Mouse (Mus musculus): ENCODE data around the gene Vezt. TPM values are rescaled to one million over a fixed set of nuclear protein-coding genes. Genes with fewer than 3 reads are reported as not detected.

The Vezt gene
- total RNA-seq, 2 experiments from 2014 or later = 5.8 to 16.4 TPM

DNA sequence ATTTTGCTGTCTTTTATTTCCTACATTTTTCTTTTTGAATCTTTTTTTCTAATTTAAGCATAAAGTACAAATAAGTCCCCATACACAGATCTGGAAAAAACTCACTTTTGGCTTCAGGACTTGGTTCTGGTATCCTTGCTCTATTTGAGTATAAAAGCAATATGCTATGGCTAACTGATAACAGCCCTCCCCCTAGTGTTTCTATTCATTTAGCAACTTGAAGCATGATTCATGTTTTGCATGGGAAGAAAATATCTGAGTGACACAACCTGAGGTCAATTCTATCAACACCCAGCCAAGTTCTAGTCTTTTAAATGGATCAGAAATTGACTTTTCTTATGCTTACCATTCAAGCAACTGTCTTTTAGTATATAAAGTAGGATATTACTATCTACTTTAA, 68.1 kb downstream of the Vezt start:
- no peak for ATAC-seq (replicated peaks; ENCODE audit: poor library complexity)

DNA sequence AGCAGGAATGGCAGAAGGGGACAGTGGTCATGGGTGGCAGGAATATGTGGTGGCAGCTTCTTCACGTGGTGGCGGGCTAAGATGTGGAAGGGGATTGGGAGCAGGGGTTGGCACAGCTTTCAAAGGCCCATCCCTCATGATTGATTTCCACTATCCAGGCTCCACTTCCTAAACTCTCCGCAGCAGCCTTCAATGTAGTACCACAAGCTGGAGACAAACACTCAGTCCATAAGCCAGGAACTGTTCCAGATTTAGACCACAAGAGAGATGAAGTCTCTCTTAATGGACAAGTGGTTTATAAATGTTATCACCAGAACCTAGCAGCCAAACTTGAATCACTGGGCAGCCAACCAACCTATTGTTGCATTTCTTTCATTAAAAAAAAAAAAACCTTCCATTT, 81.6 kb downstream of the Vezt start:
- no peak for ATAC-seq (replicated peaks; ENCODE audit: poor library complexity)

DNA sequence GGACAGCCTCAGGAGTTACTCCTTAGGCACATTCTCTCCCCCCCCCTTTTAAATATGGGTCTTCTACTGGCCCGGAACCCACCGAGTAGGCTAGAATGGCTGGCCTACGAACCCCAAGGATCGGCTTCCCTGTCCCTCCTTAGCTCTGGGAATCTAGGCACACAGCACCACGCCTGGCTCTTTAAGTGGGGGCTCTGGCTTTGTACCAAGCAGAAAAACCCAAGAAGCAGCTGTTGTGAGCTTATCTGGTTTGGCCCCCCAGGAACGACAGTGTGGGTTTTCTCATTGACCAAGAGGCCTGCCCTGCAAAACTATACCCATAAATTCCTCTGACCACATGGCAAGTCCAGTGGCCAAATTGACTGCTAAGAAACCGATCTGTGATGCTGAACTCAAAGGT, 82.1 kb downstream of the Vezt start:
- no peak for ATAC-seq (replicated peaks; ENCODE audit: poor library complexity)

DNA sequence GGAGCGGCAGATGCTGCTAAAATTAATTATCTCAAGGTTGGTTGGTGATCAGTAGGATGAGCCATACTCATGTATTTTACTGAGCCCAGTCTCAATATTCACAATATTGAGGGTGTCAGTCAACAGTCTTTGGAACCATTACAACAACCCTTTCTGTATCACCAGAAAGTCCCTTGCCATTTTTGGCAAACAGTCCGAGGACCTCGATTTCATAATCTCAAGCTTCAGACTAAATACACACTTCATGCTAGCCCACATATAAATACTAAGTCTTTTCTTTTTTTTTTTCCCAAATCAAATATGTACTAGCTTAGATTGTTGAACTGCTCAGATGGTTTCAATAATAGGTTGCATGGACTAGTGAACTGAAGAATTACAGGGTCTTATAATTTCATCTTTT, 84.6 kb downstream of the Vezt start:
- ATAC-seq (replicated peaks; ENCODE audit: poor library complexity) = no peak

DNA sequence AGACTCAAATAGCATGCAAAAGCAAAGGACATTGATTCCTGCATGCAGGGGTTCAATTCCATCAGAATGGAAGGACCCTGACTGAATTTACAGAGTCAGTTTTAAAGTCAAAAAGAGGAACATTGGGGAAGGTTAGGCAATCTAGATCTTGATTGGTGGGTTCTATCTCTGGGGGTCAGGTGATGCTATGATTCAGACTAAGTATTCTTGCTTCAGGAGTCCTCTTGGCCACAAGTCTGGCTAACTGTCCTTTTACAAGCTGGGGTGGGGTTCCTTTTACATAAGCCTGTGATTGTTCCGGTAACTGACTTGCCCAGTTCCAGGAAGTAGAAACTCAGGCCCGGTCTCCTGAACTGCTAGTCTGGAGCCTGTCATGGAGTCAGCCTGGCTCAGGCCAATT, 85.7 kb downstream of the Vezt start:
- peak; percentile 91 for ATAC-seq (replicated peaks; ENCODE audit: poor library complexity)

DNA sequence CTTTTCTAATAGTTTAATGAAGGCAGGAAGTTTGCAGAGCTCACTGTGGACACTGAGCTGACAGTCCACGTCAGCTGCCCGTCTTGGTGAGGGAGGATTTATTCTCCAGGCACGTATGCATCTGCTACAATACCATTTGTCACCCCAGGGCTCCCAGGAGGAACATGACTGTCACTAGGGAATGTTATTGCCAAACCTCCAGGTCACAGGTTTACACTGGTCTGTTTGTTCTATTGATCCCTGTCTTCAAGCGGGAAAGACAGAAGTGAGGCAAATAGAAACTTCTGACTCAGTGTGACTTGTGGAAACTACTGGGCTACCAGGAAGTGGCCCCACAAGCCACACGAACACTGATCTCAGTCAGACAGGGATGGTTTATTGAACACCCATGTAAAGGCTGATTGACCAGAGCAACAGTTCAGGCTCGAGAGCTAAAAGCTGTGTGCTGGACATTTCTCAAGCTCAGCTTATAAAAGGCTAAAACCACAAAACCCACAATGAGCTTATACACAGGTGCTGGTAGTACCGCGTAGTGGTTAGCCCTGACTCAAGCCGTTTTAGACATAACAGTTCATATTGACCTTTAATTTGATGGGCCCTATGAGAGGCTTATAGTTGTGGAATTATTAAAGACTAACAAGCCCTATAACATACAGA, 89.6 kb downstream of the Vezt start:
- ATAC-seq (replicated peaks; ENCODE audit: poor library complexity) = peak; percentile 30

DNA sequence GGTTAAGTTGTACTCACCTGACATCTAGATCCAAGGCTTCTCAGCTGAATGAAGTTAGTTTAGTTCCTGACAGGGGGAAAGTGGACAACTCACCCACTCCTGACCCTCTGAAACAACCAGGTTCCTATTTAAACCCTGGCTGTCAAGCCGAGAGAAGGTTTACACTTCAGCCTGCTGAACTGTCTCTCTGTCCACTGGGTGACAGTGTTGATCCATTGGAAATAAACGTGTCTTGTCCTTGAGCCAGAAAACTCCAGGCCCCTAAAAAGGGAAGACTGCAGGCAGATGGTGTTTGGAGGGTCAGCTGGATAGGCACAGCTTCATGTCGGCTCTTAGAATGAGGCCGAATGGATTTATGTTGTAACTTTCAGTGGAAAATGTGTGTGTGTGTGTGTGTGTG, 90.3 kb downstream of the Vezt start:
- peak; percentile 33; the same call in 1 of the 2 replicates for ATAC-seq (replicated peaks; ENCODE audit: poor library complexity)

DNA sequence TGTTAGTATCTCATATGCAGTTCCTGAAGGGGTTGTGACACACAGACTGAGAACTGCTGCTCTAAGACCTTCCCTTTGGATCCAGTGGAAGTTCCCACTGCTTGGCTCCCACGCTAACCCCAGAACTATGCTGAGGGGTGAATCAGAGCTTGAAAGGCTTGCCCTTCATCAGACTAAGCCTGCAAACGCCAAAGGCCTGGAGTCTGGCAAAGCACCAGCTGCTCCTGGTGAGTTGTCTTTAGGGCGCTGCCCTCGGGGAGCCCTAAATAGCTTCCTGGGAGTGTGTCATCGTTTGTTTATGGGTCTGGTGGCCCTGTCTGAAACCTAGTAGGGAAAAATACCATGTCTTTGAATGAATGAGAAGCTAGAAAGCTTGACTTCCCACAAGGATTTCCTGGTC, 91.4 kb downstream of the Vezt start:
- ATAC-seq (replicated peaks; ENCODE audit: poor library complexity) = no peak

DNA sequence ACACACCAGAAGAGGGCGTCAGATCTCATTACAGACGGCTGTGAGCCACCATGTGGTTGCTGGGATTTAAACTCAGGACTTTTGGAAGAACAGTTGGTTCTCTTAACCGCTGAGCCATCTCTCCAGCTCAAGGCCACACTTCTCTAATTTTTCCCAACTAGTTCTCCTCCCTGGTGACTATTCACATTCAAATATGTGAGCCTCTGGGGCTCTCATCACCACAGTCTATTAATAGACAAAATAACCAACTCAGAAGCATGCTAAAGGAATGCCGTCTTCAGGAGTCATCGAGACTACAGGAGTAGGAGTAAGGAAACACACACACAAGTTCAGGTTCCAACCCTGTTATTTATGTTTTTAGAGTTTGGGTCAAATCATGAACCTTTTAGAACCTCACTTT, 95.3 kb downstream of the Vezt start:
- no peak for ATAC-seq (replicated peaks; ENCODE audit: poor library complexity)

DNA sequence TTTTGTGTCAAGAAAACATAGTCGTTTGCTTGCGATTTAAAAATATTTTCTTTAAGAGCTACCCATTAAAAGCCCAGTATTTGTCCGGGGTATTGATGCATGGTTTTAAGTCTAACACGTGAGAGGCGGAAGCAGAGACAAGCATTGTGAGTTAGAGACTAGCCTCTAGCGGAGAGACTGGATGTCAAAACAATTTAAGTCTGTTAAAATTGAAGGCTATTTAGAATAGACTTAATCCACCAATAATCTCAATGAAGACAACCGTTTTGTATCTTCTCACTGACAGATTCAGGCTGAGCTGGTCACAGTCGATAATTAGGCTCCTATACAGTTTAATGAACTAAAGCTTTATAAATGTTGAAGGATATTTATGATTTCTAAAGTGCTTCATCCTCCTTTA, 95.9 kb downstream of the Vezt start:
- no peak for ATAC-seq (replicated peaks; ENCODE audit: poor library complexity)

DNA sequence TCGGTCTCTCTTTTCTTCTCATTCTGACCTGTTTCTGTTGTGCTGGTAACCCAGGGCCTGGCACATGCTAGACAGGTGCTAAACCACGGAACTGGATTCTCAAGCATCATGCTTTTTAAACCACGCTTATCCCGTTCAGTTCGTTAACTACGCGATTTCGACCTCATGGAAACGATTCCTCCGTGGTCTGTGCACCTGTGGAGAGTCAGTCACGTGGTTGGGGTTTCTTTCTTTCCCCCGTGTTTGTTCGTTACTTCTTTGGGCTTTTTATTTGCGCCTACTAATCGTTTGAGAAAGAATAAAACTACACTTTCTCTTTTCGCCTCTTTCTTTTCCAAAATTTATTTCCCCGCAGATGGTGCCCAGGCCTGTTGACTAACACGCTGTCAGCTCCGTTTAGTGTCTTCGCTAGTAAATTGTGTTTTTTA, 96.8 kb downstream of the Vezt start:
- ATAC-seq (replicated peaks; ENCODE audit: poor library complexity) = no peak

DNA sequence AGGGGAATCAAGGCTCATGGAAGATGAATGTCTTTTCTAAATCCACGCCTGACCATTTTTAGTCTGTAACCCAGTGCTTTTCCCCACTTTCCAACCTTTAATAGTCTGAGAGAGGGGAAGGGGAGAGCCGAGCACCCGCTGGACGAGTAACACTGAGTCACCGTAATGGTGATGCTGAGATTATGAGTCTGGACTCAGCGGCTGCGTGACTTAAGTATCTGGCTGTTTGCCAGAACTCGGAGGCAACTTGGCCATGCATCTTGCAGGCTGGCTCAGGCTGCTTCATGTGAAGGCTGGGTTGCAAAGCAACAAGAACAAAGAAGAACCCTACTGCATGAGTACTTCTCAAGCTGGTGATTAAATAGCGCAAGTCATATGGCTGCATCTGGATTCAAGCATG, 101.6 kb downstream of the Vezt start:
- ATAC-seq (replicated peaks; ENCODE audit: poor library complexity) = no peak

DNA sequence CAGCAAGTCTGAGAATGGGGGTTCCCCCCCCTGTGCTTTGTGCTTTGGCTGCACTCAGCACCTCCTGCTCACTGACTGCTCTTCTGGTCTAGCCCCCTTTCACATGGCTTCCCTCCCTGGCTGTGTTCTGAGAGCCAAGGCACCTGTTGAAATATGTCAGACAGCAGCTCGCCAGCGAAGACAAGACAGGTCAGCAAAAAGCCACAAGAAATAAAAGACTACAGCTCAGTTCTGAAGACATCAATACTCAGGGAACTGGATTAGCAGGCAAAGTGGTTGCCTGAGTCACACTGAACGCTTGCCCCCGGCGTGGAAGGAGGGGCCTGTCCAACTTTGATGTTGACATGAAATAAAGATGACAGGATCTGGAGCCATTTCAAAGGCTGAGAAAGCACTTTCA, 102.8 kb downstream of the Vezt start:
- no peak for ATAC-seq (replicated peaks; ENCODE audit: poor library complexity)

DNA sequence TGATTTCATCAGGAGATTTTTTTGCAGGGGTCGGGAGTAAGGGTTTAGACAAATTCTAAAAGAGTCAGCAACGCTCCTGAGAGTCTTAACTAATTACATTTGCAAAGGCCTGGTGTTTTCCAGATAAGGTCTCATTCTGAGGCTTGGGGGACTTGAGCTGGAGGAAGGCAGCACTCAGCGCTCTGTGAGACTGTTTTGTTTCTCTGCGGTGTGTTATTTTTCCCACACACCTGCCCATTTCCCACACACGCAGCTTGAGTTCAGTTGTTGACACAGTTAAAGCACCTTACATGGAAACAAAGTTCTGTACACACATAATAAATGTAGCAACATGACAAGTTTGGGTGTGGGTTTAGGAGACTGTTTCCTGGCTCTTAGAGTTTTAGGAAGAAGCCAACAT, 103.6 kb downstream of the Vezt start:
- ATAC-seq (replicated peaks; ENCODE audit: poor library complexity) = no peak

DNA sequence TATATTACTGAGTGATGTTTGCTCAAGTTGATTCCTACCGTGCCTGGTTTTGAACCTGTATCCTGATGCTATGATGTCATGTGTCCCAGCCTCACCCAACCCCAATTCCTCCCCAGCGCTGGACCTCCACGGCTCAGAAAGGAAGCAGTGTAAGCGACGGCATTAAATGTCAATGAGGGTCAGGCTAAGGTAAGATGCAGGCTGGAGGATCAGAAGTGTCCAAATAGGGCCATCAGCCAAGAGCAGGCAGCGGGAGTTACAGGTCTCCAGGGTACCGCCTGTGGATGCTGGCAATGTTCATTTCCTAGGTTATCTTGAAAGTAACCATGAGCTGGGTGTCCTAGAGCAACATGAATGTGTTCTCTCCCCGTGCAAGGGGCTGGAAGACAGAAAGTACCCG, 104.2 kb downstream of the Vezt start:
- ATAC-seq (replicated peaks; ENCODE audit: poor library complexity) = no peak

DNA sequence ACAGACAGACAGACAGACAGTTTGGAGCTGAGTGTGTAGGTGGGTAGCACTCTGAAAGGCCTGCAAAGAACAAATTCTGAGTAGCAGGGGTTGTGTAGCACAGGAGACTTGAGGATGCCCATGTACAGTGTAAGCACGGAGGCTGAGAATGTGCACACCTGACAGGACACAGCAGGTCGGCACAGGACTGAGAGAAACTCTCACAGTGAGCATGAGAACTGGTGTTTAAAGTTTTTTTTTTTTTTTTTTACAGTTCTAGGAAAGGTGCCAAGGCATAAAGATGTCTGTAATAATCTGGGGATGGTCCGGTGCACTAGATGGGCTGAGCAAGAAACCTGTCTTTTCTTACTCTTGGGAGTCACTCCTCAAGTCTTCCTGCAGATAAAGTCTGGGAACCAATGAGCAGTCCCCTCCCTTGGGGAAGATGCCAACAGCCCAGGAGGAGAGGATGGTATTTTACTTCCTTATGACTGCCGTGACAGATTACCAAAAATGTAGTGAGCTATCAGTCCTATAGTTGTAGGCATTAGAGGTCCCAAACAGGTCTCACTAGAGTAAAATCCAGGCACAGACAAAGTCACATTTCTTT, 105.3 kb downstream of the Vezt start:
- ATAC-seq (replicated peaks; ENCODE audit: poor library complexity) = 0 out of 2 replicates have a peak, but pooled peaks have one; percentile 26

DNA sequence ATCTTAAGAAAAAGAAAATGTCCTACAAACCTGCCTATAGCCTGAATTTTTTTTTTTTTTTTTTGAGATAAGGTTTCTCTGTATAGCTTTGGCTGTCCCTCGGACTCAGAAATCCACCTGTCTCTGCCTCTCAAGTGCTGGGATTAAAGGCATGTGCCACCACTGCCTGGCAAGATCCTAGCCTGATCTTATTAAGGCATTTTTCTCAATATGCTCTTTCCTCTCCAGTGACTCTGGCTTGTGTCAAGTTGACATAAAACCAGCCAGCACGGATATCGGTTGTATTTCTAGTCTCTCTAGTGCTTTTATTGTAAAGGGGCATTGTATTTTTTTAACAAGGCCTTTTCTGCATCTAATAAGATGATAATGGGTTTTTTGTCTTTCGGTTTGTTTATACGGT, 111.0 kb downstream of the Vezt start:
- ATAC-seq (replicated peaks; ENCODE audit: poor library complexity) = no peak

DNA sequence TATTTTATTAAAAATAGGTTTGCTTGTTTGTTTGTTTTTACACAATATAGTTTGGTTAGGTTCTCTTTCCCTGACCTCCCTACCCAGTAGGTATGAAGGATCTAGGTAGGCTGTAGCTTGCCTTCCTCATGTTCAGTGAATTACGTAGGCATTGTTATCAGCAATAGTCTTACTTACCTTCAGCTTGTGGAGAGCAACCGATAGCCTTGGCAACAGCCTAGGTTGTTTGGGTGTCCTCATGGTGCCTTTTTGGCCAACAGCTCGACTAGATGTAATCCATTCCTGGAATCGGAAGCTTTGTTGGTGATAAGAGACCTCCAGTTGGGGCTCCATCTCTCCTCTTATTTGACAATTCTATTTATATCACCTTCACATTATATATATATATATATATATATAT, 114.5 kb downstream of the Vezt start:
- ATAC-seq (replicated peaks; ENCODE audit: poor library complexity) = peak; percentile 63

DNA sequence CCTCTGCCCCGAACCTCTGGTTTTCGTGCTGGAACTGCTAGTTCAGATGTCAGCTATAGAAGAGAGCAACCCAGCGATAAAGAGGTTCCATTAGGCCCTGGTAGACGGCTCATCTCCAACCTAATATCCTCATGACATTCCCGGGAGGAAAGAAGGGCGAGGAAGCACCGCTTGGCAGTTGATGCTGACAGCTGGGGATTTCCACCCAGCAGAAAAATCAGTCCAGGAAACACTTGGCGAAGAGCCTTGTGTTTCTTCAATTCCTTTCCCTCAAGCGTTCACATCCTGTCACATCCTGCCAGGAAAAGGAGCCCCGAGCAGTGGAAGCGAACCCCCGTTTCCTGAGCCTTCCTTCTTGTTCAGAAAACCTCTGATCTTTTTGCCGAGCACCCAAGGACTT, 116.4 kb downstream of the Vezt start:
- ATAC-seq (replicated peaks; ENCODE audit: poor library complexity) = no peak

DNA sequence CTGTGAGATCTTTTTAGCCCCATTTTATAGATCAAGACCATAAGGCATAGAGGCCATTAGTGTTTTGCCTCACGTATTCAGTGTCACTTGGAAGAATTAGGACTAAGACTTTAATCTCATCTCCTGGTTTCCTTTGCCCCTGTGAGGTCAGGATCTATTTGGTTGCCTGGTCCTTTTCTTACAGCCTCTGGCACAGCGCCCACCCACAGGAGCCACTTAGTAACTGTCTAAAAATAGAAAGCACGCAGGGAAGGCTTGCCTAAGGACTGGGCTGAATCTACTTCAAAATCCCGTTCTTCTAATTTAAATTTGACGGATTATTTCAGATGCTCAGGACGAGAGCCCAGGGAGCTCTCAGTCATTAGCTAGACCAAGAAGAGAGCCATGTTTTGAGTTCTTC, 116.9 kb downstream of the Vezt start:
- peak; percentile 13; the same call in 1 of the 2 replicates for ATAC-seq (replicated peaks; ENCODE audit: poor library complexity)

DNA sequence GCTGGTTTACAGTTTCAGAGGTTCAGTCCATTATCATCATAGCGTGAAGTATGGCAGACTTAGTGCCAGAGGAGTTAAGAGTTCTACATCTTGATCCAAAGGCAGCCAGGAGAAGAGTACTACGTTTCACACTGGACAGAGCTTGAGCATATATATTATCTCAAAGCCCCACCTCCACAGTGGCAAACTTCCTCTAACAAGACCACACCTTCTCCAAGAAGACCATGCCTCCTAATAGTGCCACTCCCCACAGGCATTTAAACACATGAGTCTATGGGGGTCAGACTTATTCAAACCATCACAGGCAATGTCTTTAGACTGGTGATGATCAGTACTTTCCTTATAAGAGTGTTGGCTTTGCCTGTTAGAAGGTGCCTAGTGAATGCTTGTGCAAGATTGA, 117.5 kb downstream of the Vezt start:
- ATAC-seq (replicated peaks; ENCODE audit: poor library complexity) = peak; percentile 64

DNA sequence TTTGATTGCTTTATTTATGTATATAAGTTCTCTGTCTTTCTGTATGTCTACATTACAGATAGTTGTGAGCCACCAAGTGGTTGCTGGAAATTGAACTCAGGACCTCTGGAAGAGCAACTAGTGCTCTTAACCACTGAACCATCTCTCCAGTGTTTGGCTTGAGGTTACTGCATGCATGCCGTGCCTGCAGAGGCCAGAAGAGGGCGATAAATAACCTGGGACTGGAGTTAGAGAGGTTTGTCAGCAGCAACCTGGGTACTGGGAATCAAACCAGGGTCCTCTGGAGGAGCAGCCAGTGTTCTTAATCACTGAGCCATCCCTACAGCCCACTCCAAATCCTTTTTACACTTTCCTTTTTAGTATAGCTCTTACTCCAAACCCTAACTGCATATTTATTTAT, 118.8 kb downstream of the Vezt start:
- no peak for ATAC-seq (replicated peaks; ENCODE audit: poor library complexity)

Data from megakaryocyte progenitor cell, adult 5-6 weeks (primary cell).